Mouse (Mus musculus) midbrain, embryonic 10.5 days (tissue): Measurements from ENCODE around the gene Ctbs. TPM values are rescaled to one million over a fixed set of nuclear protein-coding genes. Genes with fewer than 3 reads are reported as not detected.

Experiments
- DNase-seq: peaks from one replicate; pipeline ENCODE4 v3.0.0-alpha.2; 2017; ENCODE audit warnings: low spot score
- H3K27ac ChIP-seq: fragments of 300-500 bp; sonication (generic); replicated peaks from 2 replicates; pipeline ENCODE4 v1.5.1; 2016; ENCODE audit warnings: mild to moderate bottlenecking
- H3K27me3 ChIP-seq: fragments of 300-500 bp; sonication (generic); 2 replicates; pipeline ENCODE4 v1.6.1; 2016; ENCODE audit warnings: low read depth, mild to moderate bottlenecking; ENCODE audit not compliant: poor library complexity, severe bottlenecking
- H3K36me3 ChIP-seq: fragments of 300-500 bp; sonication (generic); 2 replicates; pipeline ENCODE4 v1.6.1; 2016; ENCODE audit warnings: mild to moderate bottlenecking, moderate library complexity
- H3K4me1 ChIP-seq: fragments of 300-500 bp; sonication (generic); 2 replicates; pipeline ENCODE4 v1.6.1; 2016
- H3K4me3 ChIP-seq: fragments of 300-500 bp; sonication (generic); 2 replicates; pipeline ENCODE4 v1.5.1; 2016; ENCODE audit warnings: mild to moderate bottlenecking, moderate library complexity
- H3K9me3 ChIP-seq: fragments of 300-500 bp; sonication (generic); replicated peaks from 2 replicates; pipeline ENCODE4 v1.6.1; 2016; ENCODE audit warnings: mild to moderate bottlenecking
- WGBS: fragments of 180-500 bp; shearing (Covaris S2); methylation state at CpG from one replicate; pipeline ENCODE4 v1.1.7; 2016; 5-methylcytosine and 5-hydroxymethylcytosine counted together
- polyA plus RNA-seq: library from polyadenylated mRNA; unstranded; fragments of >200 nt; fragmentation: Nextera tagmentation; extraction: Ambion mirVana; gene quantifications from 2 replicates; pipeline ENCODE4 v1.2.1, GENCODE M21; 2016

The Ctbs gene
- polyA plus RNA-seq, result 5.7 and 6.6 TPM in 2 replicates

GRCm38 (mm10) chr3:146449745-146450250 lies at the start of gene Ctbs:
Ctbs (plus strand) TSS chr3:146449795.
- peaks cover 9% of the 10 kb centered on the region for H3K36me3 ChIP-seq
- peaks cover 17% of the 10 kb centered on the region for H3K4me1 ChIP-seq
- no peaks in the 10 kb centered on the region for H3K9me3 ChIP-seq
- H3K27ac ChIP-seq, result peak within 1 kb of the TSS; percentile 87
- DNase-seq, result no peak
- no peaks in the 10 kb centered on the region for H3K27me3 ChIP-seq
- 56% methylated on average over 9 of the region's 9 CpGs for WGBS
- H3K4me3 ChIP-seq, result peak within 1 kb of the TSS; percentile 65

- DNase-seq, result no peak
- H3K27ac ChIP-seq, result peak overlapping the region; percentile 96
Observed at GRCm38 (mm10) chr3:146403770-146404169, 45.8 kb upstream of the Ctbs start.

GRCm38 (mm10) chr3:146404311-146405201 lies 45.0 kb upstream of the Ctbs start, which contains the start of gene Ssx2ip:
Ssx2ip (plus strand) TSS chr3:146404642.
- Histone ChIP-seq H3K27ac (peak within 1 kb of the TSS; percentile 96), H3K27me3 (no peaks in the 10 kb centered on the region), H3K9me3 (no peaks in the 10 kb centered on the region; the same call in 1 of the 2 replicates), H3K36me3 (no peaks in the 10 kb centered on the region; the same call in 1 of the 2 replicates), H3K4me1 (peaks cover 37% of the 10 kb centered on the region), H3K4me3 (peak within 1 kb of the TSS; percentile 96)
- DNase-seq, result peak; percentile 99
- under 1% methylated on average over 100 of the region's 100 CpGs for WGBS

More at GRCm38 (mm10) chr3:146403770-146404169, 45.8 kb upstream of the Ctbs start:
- peak overlapping the region; percentile 96 for H3K4me3 ChIP-seq
- no peaks in the 10 kb centered on the region for H3K27me3 ChIP-seq
- no peaks in the 10 kb centered on the region; the same call in 1 of the 2 replicates for H3K36me3 ChIP-seq
- WGBS, result 52% methylated on average over 3 of the region's 3 CpGs
- H3K4me1 ChIP-seq, result peaks cover 37% of the 10 kb centered on the region
- no peaks in the 10 kb centered on the region; the same call in 1 of the 2 replicates for H3K9me3 ChIP-seq

GRCm38 (mm10) chr3:146405213-146406006 lies 44.2 kb upstream of the Ctbs start:
- Histone ChIP-seq H3K4me3 (peak overlapping the region; percentile 96), H3K27me3 (no peaks in the 10 kb centered on the region), H3K27ac (peak overlapping the region; percentile 96), H3K36me3 (peaks cover 3% of the 10 kb centered on the region; the same call in 1 of the 2 replicates), H3K9me3 (no peaks in the 10 kb centered on the region; the same call in 1 of the 2 replicates), H3K4me1 (peaks cover 37% of the 10 kb centered on the region)
- DNase-seq, result peak; percentile 29
- 24% methylated on average over 18 of the region's 18 CpGs for WGBS

- peak; percentile 25 for DNase-seq
- H3K36me3 ChIP-seq, result peaks cover 3% of the 10 kb centered on the region; the same call in 1 of the 2 replicates
- H3K27ac ChIP-seq, result peak overlapping the region; percentile 96; the same call in 1 of the 2 replicates
Observed at GRCm38 (mm10) chr3:146406007-146406341, 43.6 kb upstream of the Ctbs start.

GRCm38 (mm10) chr3:146407086-146407721 lies 42.4 kb upstream of the Ctbs start:
- no peak for DNase-seq
- 87% methylated on average over 16 of the region's 16 CpGs for WGBS
- Histone ChIP-seq H3K36me3 (peaks cover 3% of the 10 kb centered on the region; the same call in 1 of the 2 replicates), H3K27me3 (no peaks in the 10 kb centered on the region), H3K27ac (no peak overlapping the region), H3K9me3 (no peaks in the 10 kb centered on the region; the same call in 1 of the 2 replicates), H3K4me1 (peaks cover 42% of the 10 kb centered on the region), H3K4me3 (no peak overlapping the region; the same call in 1 of the 2 replicates)

More at GRCm38 (mm10) chr3:146406007-146406341, 43.6 kb upstream of the Ctbs start:
- Histone ChIP-seq H3K4me3 (peak overlapping the region; percentile 96), H3K27me3 (no peaks in the 10 kb centered on the region), H3K9me3 (no peaks in the 10 kb centered on the region; the same call in 1 of the 2 replicates), H3K4me1 (peaks cover 37% of the 10 kb centered on the region)
- 42% methylated on average over 5 of the region's 5 CpGs for WGBS

GRCm38 (mm10) chr3:146410114-146410513 lies 39.5 kb upstream of the Ctbs start:
- no peak overlapping the region for H3K27ac ChIP-seq
- no peaks in the 10 kb centered on the region for H3K9me3 ChIP-seq
- H3K4me3 ChIP-seq, result no peak overlapping the region
- peaks cover 3% of the 10 kb centered on the region; the same call in 1 of the 2 replicates for H3K36me3 ChIP-seq
- DNase-seq, result no peak
- H3K27me3 ChIP-seq, result no peaks in the 10 kb centered on the region
- 89% methylated on average over 7 of the region's 7 CpGs for WGBS
- H3K4me1 ChIP-seq, result peaks cover 31% of the 10 kb centered on the region

- Histone ChIP-seq H3K9me3 (no peaks in the 10 kb centered on the region), H3K27ac (no peak overlapping the region; the same call in 1 of the 2 replicates), H3K4me1 (peaks cover 12% of the 10 kb centered on the region), H3K36me3 (peaks cover 11% of the 10 kb centered on the region), H3K27me3 (no peaks in the 10 kb centered on the region), H3K4me3 (no peak overlapping the region)
- 93% methylated on average over 2 of the region's 2 CpGs for WGBS
- DNase-seq, result no peak
Observed at GRCm38 (mm10) chr3:146412008-146412407, 37.6 kb upstream of the Ctbs start.

GRCm38 (mm10) chr3:146412480-146412879 lies 37.1 kb upstream of the Ctbs start:
- Histone ChIP-seq H3K27ac (no peak overlapping the region), H3K4me1 (peaks cover 7% of the 10 kb centered on the region), H3K9me3 (no peaks in the 10 kb centered on the region), H3K4me3 (no peak overlapping the region), H3K27me3 (no peaks in the 10 kb centered on the region), H3K36me3 (peaks cover 15% of the 10 kb centered on the region)
- WGBS, result 96% methylated on average over 7 of the region's 7 CpGs
- no peak for DNase-seq

- Histone ChIP-seq H3K9me3 (no peaks in the 10 kb centered on the region), H3K4me3 (no peak overlapping the region), H3K27ac (no peak overlapping the region), H3K4me1 (peaks cover 5% of the 10 kb centered on the region; the same call in 1 of the 2 replicates), H3K27me3 (no peaks in the 10 kb centered on the region), H3K36me3 (peaks cover 21% of the 10 kb centered on the region)
- no peak for DNase-seq
- 95% methylated on average over 13 of the region's 13 CpGs for WGBS
Observed at GRCm38 (mm10) chr3:146413016-146413415, 36.6 kb upstream of the Ctbs start.

- Histone ChIP-seq H3K4me1 (peaks cover 5% of the 10 kb centered on the region; the same call in 1 of the 2 replicates), H3K27me3 (no peaks in the 10 kb centered on the region), H3K9me3 (no peaks in the 10 kb centered on the region), H3K27ac (no peak overlapping the region), H3K36me3 (peaks cover 30% of the 10 kb centered on the region), H3K4me3 (no peak overlapping the region)
- DNase-seq, result no peak
- 88% methylated on average over 4 of the region's 4 CpGs for WGBS
Observed at GRCm38 (mm10) chr3:146413992-146414391, 35.6 kb upstream of the Ctbs start.

GRCm38 (mm10) chr3:146414555-146414954 lies 35.0 kb upstream of the Ctbs start:
- no peak overlapping the region for H3K4me3 ChIP-seq
- H3K9me3 ChIP-seq, result no peaks in the 10 kb centered on the region
- WGBS, result 91% methylated on average over 12 of the region's 12 CpGs
- no peaks in the 10 kb centered on the region for H3K27me3 ChIP-seq
- peaks cover 5% of the 10 kb centered on the region; the same call in 1 of the 2 replicates for H3K4me1 ChIP-seq
- no peak overlapping the region for H3K27ac ChIP-seq
- DNase-seq, result no peak
- peaks cover 36% of the 10 kb centered on the region for H3K36me3 ChIP-seq
